Mouse (Mus musculus): ENCODE data around the gene Zfp64. TPM values are rescaled to one million over a fixed set of nuclear protein-coding genes. Genes with fewer than 3 reads are reported as not detected.

Gene Zfp64
- total RNA-seq, 2 experiments from 2014 or later: 12.2 to 13.3 TPM

- DNase-seq: no peak
These were observed 7.7 kb downstream of the Zfp64 start for GRCm38 (mm10) chr2:168947663-168948062.

GRCm38 (mm10) chr2:168944011-168944410 is 11.4 kb downstream of the Zfp64 start:
- DNase-seq: no peak

GRCm38 (mm10) chr2:168939941-168940340 is 15.4 kb downstream of the Zfp64 start:
- DNase-seq: no peak

GRCm38 (mm10) chr2:168939261-168939933 is 16.0 kb downstream of the Zfp64 start:
- no peak for DNase-seq

- no peak for DNase-seq
These were observed 18.5 kb downstream of the Zfp64 start for GRCm38 (mm10) chr2:168936896-168937295.

- DNase-seq: no peak
These were observed 20.2 kb downstream of the Zfp64 start for GRCm38 (mm10) chr2:168935165-168935564.

GRCm38 (mm10) chr2:168931686-168932085 is 23.7 kb downstream of the Zfp64 start:
- no peak for DNase-seq

GRCm38 (mm10) chr2:168929691-168930090 is 25.7 kb downstream of the Zfp64 start:
- peak; percentile 79 for DNase-seq

- DNase-seq: no peak
These were observed 28.0 kb downstream of the Zfp64 start for GRCm38 (mm10) chr2:168927401-168927800.

- DNase-seq: no peak
These were observed 29.1 kb downstream of the Zfp64 start for GRCm38 (mm10) chr2:168926257-168926810.

- peak; percentile 63 for DNase-seq
These were observed 31.7 kb downstream of the Zfp64 start for GRCm38 (mm10) chr2:168923706-168924105.

- peak; percentile 21 for DNase-seq
These were observed 32.9 kb downstream of the Zfp64 start for GRCm38 (mm10) chr2:168922466-168922865.

- DNase-seq: no peak
These were observed 35.4 kb downstream of the Zfp64 start for GRCm38 (mm10) chr2:168920007-168920406.

- no peak for DNase-seq
These were observed 42.3 kb downstream of the Zfp64 start for GRCm38 (mm10) chr2:168912901-168913721.

GRCm38 (mm10) chr2:168912051-168912891 is 43.1 kb downstream of the Zfp64 start:
- DNase-seq: no peak

- no peak for DNase-seq
These were observed 43.9 kb downstream of the Zfp64 start for GRCm38 (mm10) chr2:168911527-168911926.

- no peak for DNase-seq
These were observed 49.4 kb downstream of the Zfp64 start for GRCm38 (mm10) chr2:168906022-168906421.

GRCm38 (mm10) chr2:168904846-168905245 is 50.5 kb downstream of the Zfp64 start:
- no peak for DNase-seq

GRCm38 (mm10) chr2:168904188-168904587 is 51.2 kb downstream of the Zfp64 start:
- DNase-seq: peak; percentile 60

- DNase-seq: peak; percentile 54
These were observed 52.8 kb downstream of the Zfp64 start for GRCm38 (mm10) chr2:168902634-168903033.

- peak; percentile 27 for DNase-seq
These were observed 57.5 kb downstream of the Zfp64 start for GRCm38 (mm10) chr2:168897906-168898305.

- no peak for DNase-seq
These were observed 59.9 kb downstream of the Zfp64 start for GRCm38 (mm10) chr2:168895531-168895930.

GRCm38 (mm10) chr2:168894738-168895137 is 60.6 kb downstream of the Zfp64 start:
- DNase-seq: no peak
